Mouse (Mus musculus) left cerebral cortex, adult 9 months (tissue): ENCODE data around the gene Zfp747.

Experiments used
- DNase-seq, 2 experiments: peaks; one replicate each; pipeline ENCODE4 v3.0.0; 2022; ENCODE audit warnings: low spot score in 2 of 2

Gene Zfp747

DNA sequence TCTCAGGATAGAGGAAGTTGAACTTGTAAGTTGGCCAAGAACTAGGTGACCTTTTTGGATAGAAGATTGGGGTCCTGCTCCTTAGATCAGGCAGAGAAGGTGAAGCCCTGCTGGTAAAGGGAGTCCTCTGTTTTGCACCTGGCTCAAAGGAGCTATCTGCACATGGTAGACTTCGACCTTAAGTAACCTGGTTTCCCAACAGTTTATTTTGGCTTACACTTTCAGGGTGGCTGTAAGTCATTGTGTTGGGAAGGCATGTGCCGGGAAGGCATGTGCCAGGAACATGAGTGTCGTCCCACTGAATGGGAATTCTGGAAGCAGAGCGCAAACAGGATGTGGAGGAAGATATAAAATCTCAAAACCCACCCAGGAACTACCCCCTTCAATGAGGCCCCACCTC is 40.2 kb downstream of the Zfp747 start:
- DNase-seq, result no peak

GRCm38 (mm10) chr7:127333240-127333639 is 42.6 kb downstream of the Zfp747 start:
- DNase-seq, result no peak

GRCm38 (mm10) chr7:127326685-127327084 is 49.2 kb downstream of the Zfp747 start:
- DNase-seq, result peak in 1 of 2 experiments; percentile 44

DNA sequence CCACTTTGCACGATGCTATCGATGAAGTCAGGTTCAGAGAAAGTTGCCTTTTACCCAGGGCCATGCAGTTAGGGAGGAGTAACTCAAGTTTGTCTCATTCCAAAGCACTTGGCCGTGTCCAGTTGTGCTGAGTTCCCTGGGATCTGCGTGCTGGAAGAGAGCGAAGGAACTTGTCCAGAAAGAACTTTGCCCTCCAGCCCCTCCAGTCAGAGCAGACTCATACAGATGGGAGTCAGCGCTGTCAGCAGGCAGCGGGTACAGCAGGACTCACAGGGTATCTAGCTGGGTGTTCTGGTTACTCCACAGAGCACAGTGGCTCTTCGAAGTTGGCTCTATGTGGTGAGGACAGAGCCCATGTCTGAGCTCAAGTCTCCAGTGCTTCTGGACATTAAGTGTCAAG is 50.3 kb downstream of the Zfp747 start:
- no peak for DNase-seq

GRCm38 (mm10) chr7:127324944-127325343 is 50.9 kb downstream of the Zfp747 start:
- no peak for DNase-seq
